ENCODE assay signal across 23 mouse cellular contexts in genomic region chr15:59716872-59717271, GRCm38 (mm10).
DNase-seq lines count a peak whose midpoint lies in the region; ATAC-seq and TF ChIP-seq lines count a peak whose summit lies in the region.
"Had no signal": no experiment of that assay in that cellular context is flagged by ENCODE, and none has a peak within 500 bp of the region (broad histone marks: within the 10 kb centered on the region; RNA-seq: fewer than 3 reads in every experiment).

No protein-coding gene starts in this region.

- 0 out of 2 replicates have a peak, but pooled peaks have one; percentile 32 for ATAC-seq in liver, embryonic 12.5 days
- ATAC-seq in liver, embryonic 14.5 days (ENCODE audit: insufficient read depth), result no peak
- ATAC-seq in forebrain, embryonic 16.5 days, result no peak
- ATAC-seq: forebrain, embryonic 13.5 days had no signal

- no peak for DNase-seq in liver
- peak; percentile 21 for DNase-seq in thymus, postnatal 14 days
- DNase-seq in thymus, postnatal 36 days, result no peak
- DNase-seq in liver, embryonic 14.5 days (ENCODE audit: low read depth in 3 of 3, low spot score in 3 of 3), result peak in 2 of 3 experiments; percentile 22 to 25
- DNase-seq in right cerebral cortex, postnatal 14 days, result no peak
- no peak for DNase-seq in right cerebral cortex, adult 18-20 months
- DNase-seq: adrenal gland, postnatal 36 days; cerebellum, adult 18-20 months; cerebellum, postnatal 14 days; heart, adult 11 months; kidney, adult 2 months; lung, postnatal 36 days had no signal

- H3K36me3 ChIP-seq in liver, embryonic 12.5 days, result no peaks in the 10 kb centered on the region
- no peaks in the 10 kb centered on the region for H3K36me3 ChIP-seq in liver, embryonic 14.5 days (replicated peaks; ENCODE audit: control insufficient read depth, insufficient read depth, low read depth)
- H3K36me3 ChIP-seq in forebrain, embryonic 16.5 days (ENCODE audit: control insufficient read depth, insufficient read depth), result no peaks in the 10 kb centered on the region
- H3K36me3 ChIP-seq: embryonic facial prominence, embryonic 13.5 days; hindbrain, embryonic 15.5 days; midbrain, embryonic 10.5 days; neural tube, embryonic 15.5 days had no signal

- no peaks in the 10 kb centered on the region for H3K4me1 ChIP-seq in liver, embryonic 12.5 days
- peaks cover 0 to 10% of the 10 kb centered on the region in 2 experiments; a peak in 3 of 4 replicates for H3K4me1 ChIP-seq in liver, embryonic 14.5 days (replicated peaks; ENCODE audit: control insufficient read depth in 2 of 2, insufficient read depth in 2 of 2, low read length in 1 of 2)
- H3K4me1 ChIP-seq in forebrain, embryonic 16.5 days (replicated peaks; ENCODE audit: control insufficient read depth, insufficient read depth, low read length), result no peaks in the 10 kb centered on the region
- H3K4me1 ChIP-seq: forebrain, embryonic 13.5 days; hindbrain, embryonic 15.5 days; midbrain, embryonic 10.5 days; neural tube, embryonic 15.5 days had no signal

- H3K27me3 ChIP-seq in liver, embryonic 12.5 days (replicated peaks), result no peaks in the 10 kb centered on the region
- no peaks in the 10 kb centered on the region for H3K27me3 ChIP-seq in liver, embryonic 14.5 days (ENCODE audit: control insufficient read depth, insufficient read depth, low read length)
- no peaks in the 10 kb centered on the region for H3K27me3 ChIP-seq in forebrain, embryonic 16.5 days (replicated peaks; ENCODE audit: control insufficient read depth, insufficient read depth, low read length)
- H3K27me3 ChIP-seq: embryonic facial prominence, embryonic 13.5 days; forebrain, embryonic 13.5 days; hindbrain, embryonic 15.5 days; neural tube, embryonic 15.5 days had no signal

- no peak overlapping the region for H3K27ac ChIP-seq in liver, embryonic 12.5 days
- H3K27ac ChIP-seq in liver, embryonic 14.5 days, result no peak overlapping the region
- H3K27ac ChIP-seq in forebrain, embryonic 16.5 days (ENCODE audit: low read length), result no peak overlapping the region
- H3K27ac ChIP-seq: embryonic facial prominence, embryonic 13.5 days; forebrain, embryonic 13.5 days; hindbrain, embryonic 15.5 days; kidney, postnatal 0 days; left cerebral cortex, adult 2 months; midbrain, embryonic 10.5 days; neural tube, embryonic 15.5 days; stomach, postnatal 0 days had no signal

- TF ChIP-seq EP300 in liver, embryonic 14.5 days (IDR thresholded peaks at IDR 0.05; ENCODE audit: low read depth), result no peak

- no peaks in the 10 kb centered on the region for H3K9me3 ChIP-seq in liver, embryonic 12.5 days (replicated peaks)
- H3K9me3 ChIP-seq in liver, embryonic 14.5 days (ENCODE audit: control insufficient read depth, low read length), result no peaks in the 10 kb centered on the region
- H3K9me3 ChIP-seq in forebrain, embryonic 16.5 days (ENCODE audit: control insufficient read depth, low read length), result no peaks in the 10 kb centered on the region
- H3K9me3 ChIP-seq: embryonic facial prominence, embryonic 13.5 days; forebrain, embryonic 13.5 days; hindbrain, embryonic 15.5 days; midbrain, embryonic 10.5 days; neural tube, embryonic 15.5 days had no signal

- WGBS in liver, embryonic 12.5 days (ENCODE audit: insufficient replicate concordance), result 52% methylated on average over 6 of the region's 6 CpGs
- WGBS in liver, embryonic 14.5 days (ENCODE audit: insufficient replicate concordance), result 31% methylated on average over 6 of the region's 6 CpGs
- 77% methylated on average over 6 of the region's 6 CpGs for WGBS in forebrain, embryonic 16.5 days

- no peak overlapping the region for H3K4me2 ChIP-seq in liver, embryonic 12.5 days
- no peak overlapping the region for H3K4me2 ChIP-seq in liver, embryonic 14.5 days (ENCODE audit: low read depth)
- no peak overlapping the region for H3K4me2 ChIP-seq in forebrain, embryonic 16.5 days (ENCODE audit: low read length)
- H3K4me2 ChIP-seq: embryonic facial prominence, embryonic 13.5 days; forebrain, embryonic 13.5 days; heart, embryonic 11.5 days; hindbrain, embryonic 15.5 days; neural tube, embryonic 15.5 days had no signal

- no peak for TF ChIP-seq CTCF in liver, embryonic 14.5 days (IDR thresholded peaks at IDR 0.05; ENCODE audit: low read depth)

- H3K9ac ChIP-seq in liver, embryonic 12.5 days, result no peak overlapping the region
- no peak overlapping the region for H3K9ac ChIP-seq in liver, embryonic 14.5 days (replicated peaks)
- H3K9ac ChIP-seq in forebrain, embryonic 16.5 days (replicated peaks; ENCODE audit: low read depth, low read length), result no peak overlapping the region
- H3K9ac ChIP-seq: embryonic facial prominence, embryonic 13.5 days; forebrain, embryonic 13.5 days; hindbrain, embryonic 15.5 days; neural tube, embryonic 15.5 days had no signal

- no peak overlapping the region for H3K4me3 ChIP-seq in liver, embryonic 12.5 days
- H3K4me3 ChIP-seq in liver, embryonic 14.5 days (ENCODE audit: insufficient read depth in 1 of 2, low read depth in 2 of 2, low read length in 2 of 2), result no peak overlapping the region
- no peak overlapping the region for H3K4me3 ChIP-seq in forebrain, embryonic 16.5 days (replicated peaks; ENCODE audit: low read length)
- H3K4me3 ChIP-seq: embryonic facial prominence, embryonic 13.5 days; forebrain, embryonic 13.5 days; hindbrain, embryonic 15.5 days; left cerebral cortex, adult 2 months; midbrain, embryonic 10.5 days; neural tube, embryonic 15.5 days had no signal

Comparison
In these comparisons a context has a peak if more than half of its experiments do, and no peak if none do; other contexts are left out.
1. DNase-seq: peak in thymus, postnatal 14 days (single experiment) and liver, embryonic 14.5 days (2 of 3); none in liver (single experiment), thymus, postnatal 36 days (0 of 2), right cerebral cortex, postnatal 14 days (single experiment) and right cerebral cortex, adult 18-20 months (single experiment).